Mouse (Mus musculus) retina, postnatal 1 day (tissue): Measurements from ENCODE around the gene Etnk2.
"Not testable (repeated sequence)": the region's sequence is repeated elsewhere in the genome, so short reads cannot be mapped to it uniquely, and the experiment has no call there.

Experiments used
- DNase-seq: peaks from one replicate; pipeline ENCODE4 v3.0.0-alpha.2; 2012

Gene Etnk2

GRCm38 (mm10) chr1:133363276-133364021 is at the start of gene Etnk2:
Etnk2 (plus strand) TSS chr1:133363572.
- DNase-seq: peak; percentile 86

GRCm38 (mm10) chr1:133314364-133314763 is 49.0 kb upstream of the Etnk2 start:
- peak; percentile 74 for DNase-seq

GRCm38 (mm10) chr1:133315775-133316174 is 47.6 kb upstream of the Etnk2 start:
- DNase-seq: no peak

GRCm38 (mm10) chr1:133316577-133316976 is 46.8 kb upstream of the Etnk2 start:
- DNase-seq: no peak

GRCm38 (mm10) chr1:133317149-133317548 is 46.2 kb upstream of the Etnk2 start:
- no peak for DNase-seq

GRCm38 (mm10) chr1:133321267-133321925 is 42.0 kb upstream of the Etnk2 start, which contains the start of gene Kiss1:
Kiss1 (plus strand) TSS chr1:133321875.
- DNase-seq: no peak

- no peak for DNase-seq
These were observed 40.0 kb upstream of the Etnk2 start for GRCm38 (mm10) chr1:133323333-133323732.

GRCm38 (mm10) chr1:133325951-133326350 is 37.4 kb upstream of the Etnk2 start:
- DNase-seq: no peak

- no peak for DNase-seq
These were observed 36.3 kb upstream of the Etnk2 start for GRCm38 (mm10) chr1:133327094-133327493.

- peak; percentile 27 for DNase-seq
These were observed 35.0 kb upstream of the Etnk2 start for GRCm38 (mm10) chr1:133328299-133328795.

- peak; percentile 45 for DNase-seq
These were observed 34.3 kb upstream of the Etnk2 start for GRCm38 (mm10) chr1:133328896-133329637.

- no peak for DNase-seq
These were observed 33.8 kb upstream of the Etnk2 start for GRCm38 (mm10) chr1:133329638-133329964.

GRCm38 (mm10) chr1:133331142-133331541 is 32.2 kb upstream of the Etnk2 start:
- peak; percentile 55 for DNase-seq

- DNase-seq: no peak
These were observed 30.5 kb upstream of the Etnk2 start for GRCm38 (mm10) chr1:133332656-133333430.

- DNase-seq: no peak
These were observed 29.4 kb upstream of the Etnk2 start for GRCm38 (mm10) chr1:133333937-133334336.

- not testable (repeated sequence) for DNase-seq
These were observed 23.0 kb upstream of the Etnk2 start for GRCm38 (mm10) chr1:133340403-133340802.

- DNase-seq: no peak
These were observed 19.0 kb upstream of the Etnk2 start for GRCm38 (mm10) chr1:133344357-133344756.

GRCm38 (mm10) chr1:133346531-133346930 is 16.8 kb upstream of the Etnk2 start:
- no peak for DNase-seq

- DNase-seq: no peak
These were observed 16.1 kb upstream of the Etnk2 start for GRCm38 (mm10) chr1:133347226-133347625.

- no peak for DNase-seq
These were observed 15.5 kb upstream of the Etnk2 start for GRCm38 (mm10) chr1:133347693-133348520.

- no peak for DNase-seq
These were observed 13.2 kb upstream of the Etnk2 start, which contains the start of gene Ren1 for GRCm38 (mm10) chr1:133350210-133350609. Ren1 (plus strand) TSS chr1:133350510.

- DNase-seq: no peak
These were observed 11.6 kb upstream of the Etnk2 start for GRCm38 (mm10) chr1:133351762-133352161.
